Mouse (Mus musculus): Measurements from ENCODE around the gene Erap1. TPM values are rescaled to one million over a fixed set of nuclear protein-coding genes. Genes with fewer than 3 reads are reported as not detected.
"Not testable (repeated sequence)": the region's sequence is repeated elsewhere in the genome, so short reads cannot be mapped to it uniquely, and the experiment has no call there.

Erap1 gene
- polyA plus RNA-seq, 1 experiment from 2014 or later: 4.6 TPM

GRCm38 (mm10) chr13:74639712-74640522, 549 bp downstream of the Erap1 start:
- no peaks in the 10 kb centered on the region for H3K9me3 ChIP-seq (replicated peaks; ENCODE audit: control insufficient read depth, low read length)
- peak overlapping the region; percentile 73 for H3K4me3 ChIP-seq (ENCODE audit: low read depth, low read length)
- DNase-seq (ENCODE audit: low spot score) (peak; percentile 86), ATAC-seq (replicated peaks; ENCODE audit: insufficient number of reproducible peaks, low FRiP score, low TSS enrichment, low read depth) (peak; percentile 93)
- no peaks in the 10 kb centered on the region for H3K36me3 ChIP-seq (replicated peaks; ENCODE audit: control insufficient read depth, insufficient read depth, low read depth, low read length)
- H3K27me3 ChIP-seq (ENCODE audit: control insufficient read depth, insufficient read depth, low read length): no peaks in the 10 kb centered on the region
- WGBS: under 1% methylated on average over 41 of the region's 49 CpGs
- H3K27ac ChIP-seq (replicated peaks; ENCODE audit: low read depth, low read length): peak overlapping the region; percentile 72
- peak overlapping the region; percentile 73 for H3K4me2 ChIP-seq (ENCODE audit: low read depth, low read length)
- H3K9ac ChIP-seq (replicated peaks; ENCODE audit: low read length): peak overlapping the region; percentile 95
- no peaks in the 10 kb centered on the region for H3K4me1 ChIP-seq (ENCODE audit: control insufficient read depth, insufficient read depth, low read length)

- not testable (repeated sequence) for H3K9ac ChIP-seq (replicated peaks; ENCODE audit: low read length); H3K9me3 ChIP-seq (replicated peaks; ENCODE audit: control insufficient read depth, low read length); H3K4me2 ChIP-seq (ENCODE audit: low read depth, low read length); H3K27me3 ChIP-seq (ENCODE audit: control insufficient read depth, insufficient read depth, low read length); DNase-seq (ENCODE audit: low spot score); H3K27ac ChIP-seq (replicated peaks; ENCODE audit: low read depth, low read length); H3K4me1 ChIP-seq (ENCODE audit: control insufficient read depth, insufficient read depth, low read length); H3K36me3 ChIP-seq (replicated peaks; ENCODE audit: control insufficient read depth, insufficient read depth, low read depth, low read length); ATAC-seq (replicated peaks; ENCODE audit: insufficient number of reproducible peaks, low FRiP score, low TSS enrichment, low read depth)
- WGBS: 66% methylated on average over 3 of the region's 3 CpGs
- H3K4me3 ChIP-seq (ENCODE audit: low read depth, low read length): peak overlapping the region; percentile 73
Measured at GRCm38 (mm10) chr13:74640523-74640920, 1.2 kb downstream of the Erap1 start.

- no peak for ATAC-seq (replicated peaks; ENCODE audit: insufficient number of reproducible peaks, low FRiP score, low TSS enrichment, low read depth)
- 84% methylated on average over 5 of the region's 5 CpGs for WGBS
- Histone ChIP-seq H3K27me3 (ENCODE audit: control insufficient read depth, insufficient read depth, low read length) (no peaks in the 10 kb centered on the region), H3K9ac (replicated peaks; ENCODE audit: low read length) (no peak overlapping the region), H3K4me3 (ENCODE audit: low read depth, low read length) (no peak overlapping the region), H3K27ac (replicated peaks; ENCODE audit: low read depth, low read length) (no peak overlapping the region), H3K9me3 (replicated peaks; ENCODE audit: control insufficient read depth, low read length) (no peaks in the 10 kb centered on the region), H3K36me3 (replicated peaks; ENCODE audit: control insufficient read depth, insufficient read depth, low read depth, low read length) (no peaks in the 10 kb centered on the region), H3K4me2 (ENCODE audit: low read depth, low read length) (no peak overlapping the region), H3K4me1 (ENCODE audit: control insufficient read depth, insufficient read depth, low read length) (no peaks in the 10 kb centered on the region)
- no peak for DNase-seq (ENCODE audit: low spot score)
Measured at GRCm38 (mm10) chr13:74695497-74696193, 56.3 kb downstream of the Erap1 start.

- Histone ChIP-seq H3K9ac (replicated peaks; ENCODE audit: low read length) (no peak overlapping the region), H3K36me3 (replicated peaks; ENCODE audit: control insufficient read depth, insufficient read depth, low read depth, low read length) (no peaks in the 10 kb centered on the region), H3K27ac (replicated peaks; ENCODE audit: low read depth, low read length) (no peak overlapping the region), H3K4me3 (ENCODE audit: low read depth, low read length) (no peak overlapping the region), H3K27me3 (ENCODE audit: control insufficient read depth, insufficient read depth, low read length) (no peaks in the 10 kb centered on the region), H3K4me1 (ENCODE audit: control insufficient read depth, insufficient read depth, low read length) (no peaks in the 10 kb centered on the region), H3K4me2 (ENCODE audit: low read depth, low read length) (no peak overlapping the region), H3K9me3 (replicated peaks; ENCODE audit: control insufficient read depth, low read length) (no peaks in the 10 kb centered on the region)
- WGBS: 54% methylated on average over 3 of the region's 3 CpGs
- no peak for DNase-seq (ENCODE audit: low spot score)
- no peak for ATAC-seq (replicated peaks; ENCODE audit: insufficient number of reproducible peaks, low FRiP score, low TSS enrichment, low read depth)
Measured at GRCm38 (mm10) chr13:74696225-74696624, 56.9 kb downstream of the Erap1 start.

GRCm38 (mm10) chr13:74719002-74719401, 79.6 kb downstream of the Erap1 start:
- no peak overlapping the region for H3K9ac ChIP-seq (replicated peaks; ENCODE audit: low read length)
- H3K4me3 ChIP-seq (ENCODE audit: low read depth, low read length): no peak overlapping the region
- WGBS: 84% methylated on average over 2 of the region's 2 CpGs
- no peak overlapping the region for H3K4me2 ChIP-seq (ENCODE audit: low read depth, low read length)
- no peaks in the 10 kb centered on the region for H3K27me3 ChIP-seq (ENCODE audit: control insufficient read depth, insufficient read depth, low read length)
- ATAC-seq (replicated peaks; ENCODE audit: insufficient number of reproducible peaks, low FRiP score, low TSS enrichment, low read depth) (no peak), DNase-seq (ENCODE audit: low spot score) (no peak)
- no peaks in the 10 kb centered on the region for H3K4me1 ChIP-seq (ENCODE audit: control insufficient read depth, insufficient read depth, low read length)
- H3K27ac ChIP-seq (replicated peaks; ENCODE audit: low read depth, low read length): no peak overlapping the region
- H3K9me3 ChIP-seq (replicated peaks; ENCODE audit: control insufficient read depth, low read length): no peaks in the 10 kb centered on the region
- H3K36me3 ChIP-seq (replicated peaks; ENCODE audit: control insufficient read depth, insufficient read depth, low read depth, low read length): no peaks in the 10 kb centered on the region

GRCm38 (mm10) chr13:74733726-74734125, 94.4 kb downstream of the Erap1 start:
- ATAC-seq (replicated peaks; ENCODE audit: insufficient number of reproducible peaks, low FRiP score, low TSS enrichment, low read depth) (no peak), DNase-seq (ENCODE audit: low spot score) (no peak)
- Histone ChIP-seq H3K36me3 (replicated peaks; ENCODE audit: control insufficient read depth, insufficient read depth, low read depth, low read length) (peaks cover 2% of the 10 kb centered on the region; the same call in 1 of the 2 replicates), H3K27ac (replicated peaks; ENCODE audit: low read depth, low read length) (no peak overlapping the region), H3K4me2 (ENCODE audit: low read depth, low read length) (no peak overlapping the region), H3K4me1 (ENCODE audit: control insufficient read depth, insufficient read depth, low read length) (no peaks in the 10 kb centered on the region), H3K9me3 (replicated peaks; ENCODE audit: control insufficient read depth, low read length) (no peaks in the 10 kb centered on the region), H3K4me3 (ENCODE audit: low read depth, low read length) (no peak overlapping the region), H3K27me3 (ENCODE audit: control insufficient read depth, insufficient read depth, low read length) (no peaks in the 10 kb centered on the region), H3K9ac (replicated peaks; ENCODE audit: low read length) (no peak overlapping the region)
- WGBS: 91% methylated on average over 4 of the region's 4 CpGs

GRCm38 (mm10) chr13:74735834-74736233, 96.5 kb downstream of the Erap1 start:
- DNase-seq (ENCODE audit: low spot score) (no peak), ATAC-seq (replicated peaks; ENCODE audit: insufficient number of reproducible peaks, low FRiP score, low TSS enrichment, low read depth) (no peak)
- no peak overlapping the region for H3K27ac ChIP-seq (replicated peaks; ENCODE audit: low read depth, low read length)
- H3K9ac ChIP-seq (replicated peaks; ENCODE audit: low read length): no peak overlapping the region
- WGBS: 88% methylated on average over 5 of the region's 5 CpGs
- no peaks in the 10 kb centered on the region for H3K9me3 ChIP-seq (replicated peaks; ENCODE audit: control insufficient read depth, low read length)
- no peaks in the 10 kb centered on the region for H3K36me3 ChIP-seq (replicated peaks; ENCODE audit: control insufficient read depth, insufficient read depth, low read depth, low read length)
- H3K27me3 ChIP-seq (ENCODE audit: control insufficient read depth, insufficient read depth, low read length): no peaks in the 10 kb centered on the region
- H3K4me2 ChIP-seq (ENCODE audit: low read depth, low read length): no peak overlapping the region
- no peak overlapping the region for H3K4me3 ChIP-seq (ENCODE audit: low read depth, low read length)
- H3K4me1 ChIP-seq (ENCODE audit: control insufficient read depth, insufficient read depth, low read length): no peaks in the 10 kb centered on the region

GRCm38 (mm10) chr13:74736396-74736795, 97.0 kb downstream of the Erap1 start:
- H3K36me3 ChIP-seq (replicated peaks; ENCODE audit: control insufficient read depth, insufficient read depth, low read depth, low read length): no peaks in the 10 kb centered on the region
- 74% methylated on average over 2 of the region's 2 CpGs for WGBS
- DNase-seq (ENCODE audit: low spot score): no peak
- H3K9ac ChIP-seq (replicated peaks; ENCODE audit: low read length): no peak overlapping the region
- H3K27ac ChIP-seq (replicated peaks; ENCODE audit: low read depth, low read length): no peak overlapping the region
- no peak for ATAC-seq (replicated peaks; ENCODE audit: insufficient number of reproducible peaks, low FRiP score, low TSS enrichment, low read depth)
- H3K4me3 ChIP-seq (ENCODE audit: low read depth, low read length): no peak overlapping the region
- no peaks in the 10 kb centered on the region for H3K27me3 ChIP-seq (ENCODE audit: control insufficient read depth, insufficient read depth, low read length)
- H3K9me3 ChIP-seq (replicated peaks; ENCODE audit: control insufficient read depth, low read length): no peaks in the 10 kb centered on the region
- no peak overlapping the region for H3K4me2 ChIP-seq (ENCODE audit: low read depth, low read length)
- H3K4me1 ChIP-seq (ENCODE audit: control insufficient read depth, insufficient read depth, low read length): no peaks in the 10 kb centered on the region
